15 mouse cellular contexts compared by ENCODE assay signal in the genomic region with DNA sequence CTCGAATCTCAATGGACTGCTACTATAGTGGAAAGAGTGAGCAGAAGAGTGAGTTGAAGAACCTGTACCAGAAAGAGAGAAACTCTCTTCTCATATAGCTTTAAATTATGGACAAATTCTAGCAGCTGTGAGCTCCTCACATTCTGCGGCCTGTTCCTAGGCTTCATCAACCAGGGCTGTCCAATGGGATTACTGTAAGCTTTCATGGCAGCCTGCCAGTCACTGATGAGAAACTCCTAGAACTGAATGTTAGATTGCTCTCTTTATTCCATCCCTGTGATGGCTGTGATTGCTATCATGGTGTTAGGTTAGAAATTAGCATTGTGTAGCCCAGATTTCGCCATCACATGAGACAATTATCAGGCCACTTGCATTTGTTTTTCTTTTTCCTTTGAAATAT.
A peak's percentile ranks its signal among the peaks of the same experiment; 100 is the strongest.
DNase-seq lines count a peak whose midpoint lies in the region; ATAC-seq and TF ChIP-seq lines count a peak whose summit lies in the region.
"Had no signal": no experiment of that assay in that cellular context is flagged by ENCODE, and none has a peak within 500 bp of the region (broad histone marks: within the 10 kb centered on the region; RNA-seq: fewer than 3 reads in every experiment).

No protein-coding gene starts in this region.

- WGBS in hindbrain, embryonic 14.5 days, result 71% methylated on average over 3 of the region's 3 CpGs
- 87% methylated on average over 3 of the region's 3 CpGs for WGBS in hindbrain, embryonic 10.5 days
- WGBS in midbrain, embryonic 13.5 days, result 72% methylated on average over 3 of the region's 3 CpGs
- 66% methylated on average over 3 of the region's 3 CpGs for WGBS in midbrain, embryonic 16.5 days

- no peaks in the 10 kb centered on the region for H3K36me3 ChIP-seq in hindbrain, embryonic 14.5 days (replicated peaks; ENCODE audit: control insufficient read depth, insufficient read depth)
- H3K36me3 ChIP-seq in hindbrain, embryonic 10.5 days, result no peaks in the 10 kb centered on the region
- no peaks in the 10 kb centered on the region for H3K36me3 ChIP-seq in midbrain, embryonic 13.5 days
- no peaks in the 10 kb centered on the region for H3K36me3 ChIP-seq in midbrain, embryonic 16.5 days (ENCODE audit: control insufficient read depth, insufficient read depth, low read length)
- H3K36me3 ChIP-seq: kidney, embryonic 15.5 days; limb, embryonic 12.5 days; liver, embryonic 15.5 days had no signal

- H3K27me3 ChIP-seq in hindbrain, embryonic 14.5 days (ENCODE audit: control insufficient read depth, insufficient read depth, low read length), result no peaks in the 10 kb centered on the region
- H3K27me3 ChIP-seq in hindbrain, embryonic 10.5 days (ENCODE audit: insufficient read depth, poor library complexity, severe bottlenecking), result no peaks in the 10 kb centered on the region
- no peaks in the 10 kb centered on the region for H3K27me3 ChIP-seq in midbrain, embryonic 13.5 days
- no peaks in the 10 kb centered on the region for H3K27me3 ChIP-seq in midbrain, embryonic 16.5 days (ENCODE audit: control insufficient read depth, insufficient read depth, low read depth, low read length)
- H3K27me3 ChIP-seq: kidney, embryonic 15.5 days; limb, embryonic 12.5 days; liver, embryonic 15.5 days had no signal

- no peaks in the 10 kb centered on the region for H3K4me1 ChIP-seq in hindbrain, embryonic 14.5 days (replicated peaks; ENCODE audit: control insufficient read depth, insufficient read depth, low read length)
- no peaks in the 10 kb centered on the region for H3K4me1 ChIP-seq in hindbrain, embryonic 10.5 days (replicated peaks)
- no peaks in the 10 kb centered on the region for H3K4me1 ChIP-seq in midbrain, embryonic 13.5 days (replicated peaks)
- H3K4me1 ChIP-seq in midbrain, embryonic 16.5 days (ENCODE audit: control insufficient read depth, insufficient read depth, low read length), result no peaks in the 10 kb centered on the region
- H3K4me1 ChIP-seq: kidney, embryonic 15.5 days; limb, embryonic 12.5 days; liver, embryonic 15.5 days had no signal

- H3K4me2 ChIP-seq in hindbrain, embryonic 14.5 days (replicated peaks), result no peak overlapping the region
- H3K4me2 ChIP-seq in midbrain, embryonic 13.5 days (replicated peaks), result no peak overlapping the region
- H3K4me2 ChIP-seq in midbrain, embryonic 16.5 days (ENCODE audit: low read length), result no peak overlapping the region
- H3K4me2 ChIP-seq: kidney, embryonic 15.5 days; limb, embryonic 12.5 days; liver, embryonic 15.5 days had no signal

- peak; percentile 67 for DNase-seq in hindbrain, embryonic 14.5 days (ENCODE audit: low spot score)
- DNase-seq in hindbrain, embryonic 10.5 days (ENCODE audit: low spot score), result no peak
- DNase-seq in brain, embryonic 14.5 days (ENCODE audit: low read depth), result peak; percentile 85
- DNase-seq in retina, postnatal 1 day, result peak; percentile 75
- DNase-seq in ovary, adult 18-20 months (ENCODE audit: low spot score), result no peak
- DNase-seq: cerebellum, adult 8-10 months; gastrocnemius, postnatal 25 days; spleen, adult 18-20 months; thymus, postnatal 36 days had no signal

- H3K27ac ChIP-seq in hindbrain, embryonic 14.5 days, result no peak overlapping the region
- H3K27ac ChIP-seq in hindbrain, embryonic 10.5 days, result no peak overlapping the region
- H3K27ac ChIP-seq in midbrain, embryonic 13.5 days, result no peak overlapping the region
- H3K27ac ChIP-seq in midbrain, embryonic 16.5 days (ENCODE audit: low read length), result no peak overlapping the region
- H3K27ac ChIP-seq: kidney, embryonic 15.5 days; limb, embryonic 12.5 days; liver, embryonic 15.5 days had no signal

- ATAC-seq in hindbrain, embryonic 14.5 days (ENCODE audit: low FRiP score), result peak; percentile 72
- peak; percentile 73 for ATAC-seq in midbrain, embryonic 13.5 days
- no peak for ATAC-seq in midbrain, embryonic 16.5 days
- ATAC-seq: CD4-positive, CD25-positive, alpha-beta regulatory T cell, adult 4 months had no signal

- H3K9me3 ChIP-seq in hindbrain, embryonic 14.5 days (ENCODE audit: control insufficient read depth, low read length), result no peaks in the 10 kb centered on the region
- H3K9me3 ChIP-seq in hindbrain, embryonic 10.5 days, result no peaks in the 10 kb centered on the region
- H3K9me3 ChIP-seq in midbrain, embryonic 13.5 days, result no peaks in the 10 kb centered on the region
- H3K9me3 ChIP-seq in midbrain, embryonic 16.5 days (replicated peaks; ENCODE audit: control insufficient read depth, low read length, poor library complexity, severe bottlenecking), result no peaks in the 10 kb centered on the region
- H3K9me3 ChIP-seq: kidney, embryonic 15.5 days; limb, embryonic 12.5 days; liver, embryonic 15.5 days had no signal

- no peak for TF ChIP-seq CTCF in brain, embryonic 14.5 days (IDR thresholded peaks at IDR 0.05; ENCODE audit: borderline replicate concordance, extremely low read depth, insufficient read depth, insufficient read length)

- no peak for TF ChIP-seq POLR2A in brain, embryonic 14.5 days (IDR thresholded peaks at IDR 0.05; ENCODE audit: borderline replicate concordance, extremely low read depth, insufficient read depth, insufficient read length, poor library complexity, severe bottlenecking)

- no peak overlapping the region for H3K9ac ChIP-seq in hindbrain, embryonic 14.5 days
- H3K9ac ChIP-seq in midbrain, embryonic 13.5 days (replicated peaks), result no peak overlapping the region
- H3K9ac ChIP-seq in midbrain, embryonic 16.5 days (ENCODE audit: low read depth, low read length), result no peak overlapping the region
- H3K9ac ChIP-seq: kidney, embryonic 15.5 days; limb, embryonic 12.5 days; liver, embryonic 15.5 days had no signal

- no peak overlapping the region for H3K4me3 ChIP-seq in hindbrain, embryonic 14.5 days (replicated peaks; ENCODE audit: low read length)
- no peak overlapping the region for H3K4me3 ChIP-seq in hindbrain, embryonic 10.5 days
- no peak overlapping the region for H3K4me3 ChIP-seq in midbrain, embryonic 13.5 days (replicated peaks)
- no peak overlapping the region for H3K4me3 ChIP-seq in midbrain, embryonic 16.5 days (ENCODE audit: low read depth, low read length)
- H3K4me3 ChIP-seq: kidney, embryonic 15.5 days; limb, embryonic 12.5 days; liver, embryonic 15.5 days had no signal

Comparison
In these comparisons a context has a peak if more than half of its experiments do, and no peak if none do; other contexts are left out.
1. DNase-seq: peak in hindbrain, embryonic 14.5 days (single experiment), brain, embryonic 14.5 days (single experiment) and retina, postnatal 1 day (single experiment); none in hindbrain, embryonic 10.5 days (single experiment) and ovary, adult 18-20 months (single experiment).